Mouse (Mus musculus) C2C12 (cell line): ENCODE data around the gene Phip. TPM values are rescaled to one million over a fixed set of nuclear protein-coding genes. Genes with fewer than 3 reads are reported as not detected.

Source experiments
- H3K27me3 ChIP-seq: one replicate; pipeline ENCODE4 v1.6.1; 2011; ENCODE audit not compliant: control insufficient read depth, insufficient read depth, insufficient read length
- H3K36me3 ChIP-seq: one replicate; pipeline ENCODE4 v1.6.1; 2011; ENCODE audit not compliant: control insufficient read depth, insufficient read depth
- H3K4me3 ChIP-seq: one replicate; pipeline ENCODE4 v1.5.1; 2011; ENCODE audit warnings: mild to moderate bottlenecking, control low read depth; ENCODE audit not compliant: poor library complexity, insufficient read depth, severe bottlenecking
- H3K79me2 ChIP-seq: one replicate; pipeline ENCODE4 v1.6.1; 2011; ENCODE audit not compliant: control insufficient read depth, insufficient read depth
- H3K79me3 ChIP-seq: one replicate; pipeline ENCODE4 v1.6.1; 2011; ENCODE audit warnings: low read depth, control low read depth
- H3ac ChIP-seq: one replicate; pipeline ENCODE3; 2011; ENCODE audit warnings: low read depth; ENCODE audit not compliant: control insufficient read depth, insufficient read length
- CEBPB ChIP-seq: IDR thresholded peaks from one replicate; pipeline ENCODE4 v1.6.1; 2011; ENCODE audit warnings: low read depth, mild to moderate bottlenecking, control low read depth, moderate library complexity
- CTCF ChIP-seq: IDR thresholded peaks from one replicate; pipeline ENCODE4 v1.5.1; 2011; ENCODE audit not compliant: control insufficient read depth, insufficient read depth, insufficient read length
- FOSL1 ChIP-seq: IDR thresholded peaks from one replicate; pipeline ENCODE4 v1.8.0; 2011; ENCODE audit warnings: mild to moderate bottlenecking, low read length; ENCODE audit not compliant: poor library complexity, insufficient read depth, severe bottlenecking
- MAX ChIP-seq: IDR thresholded peaks from one replicate; pipeline ENCODE4 v1.6.1; 2011; ENCODE audit warnings: mild to moderate bottlenecking, control low read depth
- MYOD1 ChIP-seq: IDR thresholded peaks from one replicate; pipeline ENCODE4 v1.6.1; 2011; ENCODE audit warnings: low read depth; ENCODE audit not compliant: control insufficient read depth, insufficient read length
- MYOG ChIP-seq: IDR thresholded peaks from one replicate; pipeline ENCODE4 v1.6.1; 2011; ENCODE audit not compliant: control insufficient read depth, insufficient read length; ENCODE audit errors: extremely low read depth
- USF1 ChIP-seq: IDR thresholded peaks from one replicate; pipeline ENCODE4 v1.6.1; 2011; ENCODE audit warnings: low read depth, mild to moderate bottlenecking, control low read depth, moderate library complexity
- polyA plus RNA-seq: library from polyadenylated mRNA; unstranded; fragments of >200 nt; fragmentation: generic; extraction: Trizol; gene quantifications from one replicate; pipeline ENCODE4 v1.2.1, GENCODE M21; 2012; ENCODE audit warnings: missing spikeins

Gene Phip
- polyA plus RNA-seq, 1 experiment, result 3.6 TPM

- H3K79me3 ChIP-seq, result no peaks in the 10 kb centered on the region
- peaks cover 27% of the 10 kb centered on the region for H3K36me3 ChIP-seq
- H3ac ChIP-seq, result no peak overlapping the region
- H3K27me3 ChIP-seq, result no peaks in the 10 kb centered on the region
- TF ChIP-seq MYOD1 (no peak), MAX (no peak), MYOG (no peak), FOSL1 (no peak), CTCF (no peak), USF1 (no peak), CEBPB (no peak)
- no peaks in the 10 kb centered on the region for H3K79me2 ChIP-seq
- H3K4me3 ChIP-seq, result no peak overlapping the region
Measured at GRCm38 (mm10) chr9:82867698-82868097, 107.6 kb downstream of the Phip start.

- Histone ChIP-seq H3ac (no peak overlapping the region), H3K36me3 (peaks cover 12% of the 10 kb centered on the region), H3K4me3 (no peak overlapping the region), H3K79me3 (no peaks in the 10 kb centered on the region), H3K27me3 (no peaks in the 10 kb centered on the region), H3K79me2 (no peaks in the 10 kb centered on the region)
- TF ChIP-seq CTCF (no peak), USF1 (no peak), FOSL1 (no peak), MAX (no peak), MYOG (no peak), MYOD1 (no peak), CEBPB (no peak)
Measured at GRCm38 (mm10) chr9:82866121-82866520, 109.2 kb downstream of the Phip start.

GRCm38 (mm10) chr9:82861775-82862430 lies 113.4 kb downstream of the Phip start:
- TF ChIP-seq CTCF (no peak), MYOD1 (no peak), USF1 (no peak), MAX (no peak), CEBPB (no peak), MYOG (no peak), FOSL1 (no peak)
- H3K4me3 ChIP-seq, result no peak overlapping the region
- H3ac ChIP-seq, result no peak overlapping the region
- H3K27me3 ChIP-seq, result no peaks in the 10 kb centered on the region
- H3K36me3 ChIP-seq, result no peaks in the 10 kb centered on the region
- H3K79me3 ChIP-seq, result no peaks in the 10 kb centered on the region
- H3K79me2 ChIP-seq, result no peaks in the 10 kb centered on the region

GRCm38 (mm10) chr9:82861316-82861715 lies 114.0 kb downstream of the Phip start:
- H3K4me3 ChIP-seq, result no peak overlapping the region
- no peaks in the 10 kb centered on the region for H3K79me2 ChIP-seq

GRCm38 (mm10) chr9:82860805-82861204 lies 114.5 kb downstream of the Phip start:
- Histone ChIP-seq H3ac (no peak overlapping the region), H3K36me3 (no peaks in the 10 kb centered on the region), H3K79me2 (no peaks in the 10 kb centered on the region), H3K4me3 (no peak overlapping the region), H3K27me3 (no peaks in the 10 kb centered on the region), H3K79me3 (no peaks in the 10 kb centered on the region)
- TF ChIP-seq CEBPB, result no peak
- no peak for TF ChIP-seq FOSL1
- TF ChIP-seq USF1, result no peak
- no peak for TF ChIP-seq MYOG
- no peak for TF ChIP-seq MYOD1
- no peak for TF ChIP-seq MAX
- TF ChIP-seq CTCF, result no peak

More at GRCm38 (mm10) chr9:82861316-82861715, 114.0 kb downstream of the Phip start:
- H3ac ChIP-seq, result no peak overlapping the region
- H3K36me3 ChIP-seq, result no peaks in the 10 kb centered on the region
- H3K27me3 ChIP-seq, result no peaks in the 10 kb centered on the region
- H3K79me3 ChIP-seq, result no peaks in the 10 kb centered on the region
- no peak for TF ChIP-seq MYOD1
- TF ChIP-seq MAX, result no peak
- TF ChIP-seq USF1, result no peak
- TF ChIP-seq CEBPB, result no peak
- TF ChIP-seq FOSL1, result no peak
- no peak for TF ChIP-seq MYOG
- no peak for TF ChIP-seq CTCF

GRCm38 (mm10) chr9:82856241-82856640 lies 119.1 kb downstream of the Phip start:
- no peak overlapping the region for H3ac ChIP-seq
- H3K4me3 ChIP-seq, result no peak overlapping the region
- no peaks in the 10 kb centered on the region for H3K36me3 ChIP-seq
- no peaks in the 10 kb centered on the region for H3K79me3 ChIP-seq
- no peaks in the 10 kb centered on the region for H3K27me3 ChIP-seq
- no peaks in the 10 kb centered on the region for H3K79me2 ChIP-seq
- TF ChIP-seq MYOG (no peak), MYOD1 (no peak), CEBPB (no peak)
